Mouse (Mus musculus): ENCODE measurements around the gene Trim62. TPM values are rescaled to one million over a fixed set of nuclear protein-coding genes. Genes with fewer than 3 reads are reported as not detected.

Trim62 gene
- polyA plus RNA-seq, 1 experiment: not detected

- no peak for TF ChIP-seq GATA1 (IDR thresholded peaks at IDR 0.05; ENCODE audit: low read length)
Measured at GRCm38 (mm10) chr4:128918187-128918586, 34.8 kb downstream of the Trim62 start.

- TF ChIP-seq GATA1 (IDR thresholded peaks at IDR 0.05; ENCODE audit: low read length): no peak
Measured at GRCm38 (mm10) chr4:128919106-128919505, 35.7 kb downstream of the Trim62 start.

GRCm38 (mm10) chr4:128923603-128924002 lies 40.2 kb downstream of the Trim62 start:
- TF ChIP-seq GATA1 (IDR thresholded peaks at IDR 0.05; ENCODE audit: low read length): no peak

- no peak for TF ChIP-seq GATA1 (IDR thresholded peaks at IDR 0.05; ENCODE audit: low read length)
Measured at GRCm38 (mm10) chr4:128924841-128925606, 41.6 kb downstream of the Trim62 start.

- TF ChIP-seq GATA1 (IDR thresholded peaks at IDR 0.05; ENCODE audit: low read length): no peak
Measured at GRCm38 (mm10) chr4:128932783-128933182, 49.4 kb downstream of the Trim62 start.

GRCm38 (mm10) chr4:128935595-128935994 lies 52.2 kb downstream of the Trim62 start:
- TF ChIP-seq GATA1 (IDR thresholded peaks at IDR 0.05; ENCODE audit: low read length): no peak

GRCm38 (mm10) chr4:128942346-128942745 lies 59.0 kb downstream of the Trim62 start:
- no peak for TF ChIP-seq GATA1 (IDR thresholded peaks at IDR 0.05; ENCODE audit: low read length)

- no peak for TF ChIP-seq GATA1 (IDR thresholded peaks at IDR 0.05; ENCODE audit: low read length)
Measured at GRCm38 (mm10) chr4:128946736-128947135, 63.4 kb downstream of the Trim62 start.

- TF ChIP-seq GATA1 (IDR thresholded peaks at IDR 0.05; ENCODE audit: low read length): no peak
Measured at GRCm38 (mm10) chr4:128947326-128947933, 64.0 kb downstream of the Trim62 start.

GRCm38 (mm10) chr4:128948137-128948674 lies 64.8 kb downstream of the Trim62 start:
- TF ChIP-seq GATA1 (IDR thresholded peaks at IDR 0.05; ENCODE audit: low read length): no peak

- TF ChIP-seq GATA1 (IDR thresholded peaks at IDR 0.05; ENCODE audit: low read length): no peak
Measured at GRCm38 (mm10) chr4:128949470-128950005, 66.2 kb downstream of the Trim62 start.

- no peak for TF ChIP-seq GATA1 (IDR thresholded peaks at IDR 0.05; ENCODE audit: low read length)
Measured at GRCm38 (mm10) chr4:128950461-128950860, 67.1 kb downstream of the Trim62 start.

GRCm38 (mm10) chr4:128953851-128954250 lies 70.5 kb downstream of the Trim62 start:
- no peak for TF ChIP-seq GATA1 (IDR thresholded peaks at IDR 0.05; ENCODE audit: low read length)

GRCm38 (mm10) chr4:128957155-128957911 lies 74.0 kb downstream of the Trim62 start:
- TF ChIP-seq GATA1 (IDR thresholded peaks at IDR 0.05; ENCODE audit: low read length): no peak

GRCm38 (mm10) chr4:128958156-128958555 lies 74.8 kb downstream of the Trim62 start:
- TF ChIP-seq GATA1 (IDR thresholded peaks at IDR 0.05; ENCODE audit: low read length): no peak

- no peak for TF ChIP-seq GATA1 (IDR thresholded peaks at IDR 0.05; ENCODE audit: low read length)
Measured at GRCm38 (mm10) chr4:128958849-128959248, 75.5 kb downstream of the Trim62 start.
